Mouse (Mus musculus) cerebral cortex, adult 2 months (tissue): ENCODE measurements around the gene Olfr1392.

Experiments
- WGBS: fragments of 180-500 bp; shearing (Covaris S2); methylation state at CpG from one replicate; pipeline ENCODE4 v1.1.7; 2018; 5-methylcytosine and 5-hydroxymethylcytosine counted together

Olfr1392 gene

GRCm38 (mm10) chr11:49284982-49285381 is at the start of gene Olfr1392:
Gene Olfr1392 (plus strand): TSS chr11:49285282.
- 55% methylated on average over 1 of the region's 1 CpGs for WGBS

- WGBS = 61% methylated on average over 3 of the region's 3 CpGs
Measured at GRCm38 (mm10) chr11:49235459-49236207, 49.4 kb upstream of the Olfr1392 start.

- WGBS = 71% methylated on average over 1 of the region's 1 CpGs
Measured at GRCm38 (mm10) chr11:49236891-49237290, 48.2 kb upstream of the Olfr1392 start.

- 63% methylated on average over 2 of the region's 2 CpGs for WGBS
Measured at GRCm38 (mm10) chr11:49237532-49237931, 47.5 kb upstream of the Olfr1392 start.

GRCm38 (mm10) chr11:49240310-49240709 is 44.8 kb upstream of the Olfr1392 start:
- 98% methylated on average over 1 of the region's 1 CpGs for WGBS

GRCm38 (mm10) chr11:49240874-49241273 is 44.2 kb upstream of the Olfr1392 start:
- WGBS = 83% methylated on average over 4 of the region's 4 CpGs

GRCm38 (mm10) chr11:49241471-49241870 is 43.6 kb upstream of the Olfr1392 start:
- WGBS = 17% methylated on average over 1 of the region's 1 CpGs

GRCm38 (mm10) chr11:49242944-49243626 is 42.0 kb upstream of the Olfr1392 start:
- WGBS = 20% methylated on average over 11 of the region's 11 CpGs

GRCm38 (mm10) chr11:49243727-49244594 is 41.1 kb upstream of the Olfr1392 start, which contains the start of gene Mgat1:
Gene Mgat1 (plus strand): TSS chr11:49244191.
- WGBS = under 1% methylated on average over 58 of the region's 60 CpGs

- under 1% methylated on average over 4 of the region's 4 CpGs for WGBS
Measured at GRCm38 (mm10) chr11:49244595-49244930, 40.5 kb upstream of the Olfr1392 start.

- WGBS = 22% methylated on average over 7 of the region's 7 CpGs
Measured at GRCm38 (mm10) chr11:49245176-49245575, 39.9 kb upstream of the Olfr1392 start.

GRCm38 (mm10) chr11:49245634-49246415 is 39.3 kb upstream of the Olfr1392 start:
- 38% methylated on average over 12 of the region's 12 CpGs for WGBS

- 50% methylated on average over 4 of the region's 4 CpGs for WGBS
Measured at GRCm38 (mm10) chr11:49246523-49246922, 38.6 kb upstream of the Olfr1392 start.

GRCm38 (mm10) chr11:49247255-49247654 is 37.8 kb upstream of the Olfr1392 start:
- 90% methylated on average over 2 of the region's 2 CpGs for WGBS

- 43% methylated on average over 6 of the region's 6 CpGs for WGBS
Measured at GRCm38 (mm10) chr11:49248226-49248973, 36.7 kb upstream of the Olfr1392 start.

- WGBS = 53% methylated on average over 6 of the region's 6 CpGs
Measured at GRCm38 (mm10) chr11:49248974-49249700, 35.9 kb upstream of the Olfr1392 start.

- 34% methylated on average over 10 of the region's 10 CpGs for whole genome bisulfite sequencing
Measured at GRCm38 (mm10) chr11:49249811-49250421, 35.2 kb upstream of the Olfr1392 start.

GRCm38 (mm10) chr11:49250422-49251379 is 34.4 kb upstream of the Olfr1392 start:
- 3% methylated on average over 45 of the region's 45 CpGs for WGBS
